Mouse (Mus musculus) heart, postnatal 25 days (tissue): ENCODE measurements at regions not wholly inside any gene's neighbourhood (a gene's known extent, or its start where the extent isn't known, plus 50 kb on each side); places are given as distances from the start of the nearest gene placed in this dataset.

Source experiments
- DNase-seq: peaks from one replicate; pipeline ENCODE4 v3.0.0; 2022; ENCODE audit warnings: low spot score
- intact Hi-C: fragments of 180-260 bp; cut with DNase I; formaldehyde crosslinking; loops from one replicate; pipeline ENCODE4 v1.15.1; 2025

GRCm38 (mm10) chr15:70920138-70920537 lies 2914.2 kb upstream of the Gm6569 start:
- no peak for DNase-seq
- intact Hi-C loops: loop anchor here (5.0 kb wide), 1 partner anchor 1983 kb away; no protein-coding TSS in a partner anchor

GRCm38 (mm10) chr15:70920862-70921261 lies 2913.5 kb upstream of the Gm6569 start:
- intact Hi-C loops: loop anchor here (5.0 kb wide), 1 partner anchor 1984 kb away; no protein-coding TSS in a partner anchor
- DNase-seq: no peak
